Mouse (Mus musculus) macrophage (primary cell): ENCODE results near the gene Specc1. TPM values are rescaled to one million over a fixed set of nuclear protein-coding genes. Genes with fewer than 3 reads are reported as not detected.
A peak's percentile ranks its signal among the peaks of the same experiment; 100 is the strongest.

Experiments used
- H3K27ac ChIP-seq: fragments of 350-480 bp; formaldehyde crosslinking; 2 replicates; pipeline ENCODE4 v1.9.0; 2021
- H3K36me3 ChIP-seq: fragments of 350-480 bp; formaldehyde crosslinking; 2 replicates; pipeline ENCODE4 v1.9.0; 2021; ENCODE audit errors: inconsistent target
- H3K4me3 ChIP-seq: fragments of 350-480 bp; formaldehyde crosslinking; 2 replicates; pipeline ENCODE4 v1.9.0; 2021; ENCODE audit errors: inconsistent target
- H3K79me2 ChIP-seq: fragments of 350-480 bp; formaldehyde crosslinking; 2 replicates; pipeline ENCODE4 v1.9.0; 2021; ENCODE audit errors: inconsistent target
- WGBS: methylation state at CpG from one replicate; pipeline ENCODE4 v1.1.7; 2026; ENCODE audit warnings: inconsistent platforms; ENCODE audit not compliant: missing documents; 5-methylcytosine and 5-hydroxymethylcytosine counted together
- polyA plus RNA-seq: library from polyadenylated mRNA; stranded (reverse); fragments of 250-400 nt; gene quantifications from 3 replicates; pipeline ENCODE4 v1.2.4, GENCODE M21; 2018; ENCODE audit warnings: inconsistent platforms

Gene Specc1
- polyA plus RNA-seq, 1 experiment from 2014 or later: 116 TPM

DNA sequence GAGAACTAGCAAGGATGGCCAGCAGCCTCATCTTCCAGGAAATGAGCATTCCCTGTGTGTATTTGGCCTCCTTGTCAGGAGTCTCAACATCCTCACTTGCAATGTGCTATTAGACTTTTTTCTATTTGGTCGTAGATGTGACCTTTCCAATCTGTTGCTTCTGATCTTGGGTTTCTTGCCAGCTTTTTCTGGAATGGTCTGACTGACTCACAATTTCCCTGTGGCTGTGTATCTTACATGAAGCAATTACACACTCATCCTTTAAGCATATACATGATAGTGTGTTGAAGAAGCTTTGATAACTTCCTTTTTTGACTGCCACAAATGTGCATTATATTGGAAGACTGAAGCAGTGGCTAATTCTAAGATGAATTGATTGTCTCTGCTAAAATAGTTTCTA, 190.1 kb downstream of the Specc1 start:
- Histone ChIP-seq H3K36me3 (peaks cover 22% of the 10 kb centered on the region; the same call in 1 of the 2 replicates), H3K27ac (no peak overlapping the region), H3K79me2 (no peaks in the 10 kb centered on the region), H3K4me3 (no peak overlapping the region)
- WGBS: 100% methylated on average over 1 of the region's 1 CpGs

DNA sequence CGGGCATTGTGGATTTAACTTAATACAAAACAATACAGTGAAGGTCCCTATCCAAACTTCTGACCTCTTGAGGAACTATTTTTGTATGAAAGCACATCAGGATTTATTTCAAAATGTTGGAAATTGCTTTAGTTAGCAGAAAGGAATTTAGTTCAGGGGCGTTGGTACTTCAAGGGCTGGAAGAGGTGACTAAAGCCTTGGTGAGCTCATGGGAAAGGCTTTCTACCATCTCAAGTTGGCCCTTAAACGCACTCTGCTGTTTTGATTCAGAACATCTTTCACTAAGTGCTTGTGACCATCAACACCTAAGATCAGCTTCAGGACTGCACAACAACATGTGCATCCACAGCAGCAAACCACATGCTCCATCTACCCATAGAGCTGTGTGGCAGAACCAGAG, 191.5 kb downstream of the Specc1 start:
- Histone ChIP-seq H3K4me3 (no peak overlapping the region), H3K27ac (no peak overlapping the region), H3K36me3 (peaks cover 25% of the 10 kb centered on the region; the same call in 1 of the 2 replicates), H3K79me2 (no peaks in the 10 kb centered on the region)
- 98% methylated on average over 3 of the region's 3 CpGs for WGBS

DNA sequence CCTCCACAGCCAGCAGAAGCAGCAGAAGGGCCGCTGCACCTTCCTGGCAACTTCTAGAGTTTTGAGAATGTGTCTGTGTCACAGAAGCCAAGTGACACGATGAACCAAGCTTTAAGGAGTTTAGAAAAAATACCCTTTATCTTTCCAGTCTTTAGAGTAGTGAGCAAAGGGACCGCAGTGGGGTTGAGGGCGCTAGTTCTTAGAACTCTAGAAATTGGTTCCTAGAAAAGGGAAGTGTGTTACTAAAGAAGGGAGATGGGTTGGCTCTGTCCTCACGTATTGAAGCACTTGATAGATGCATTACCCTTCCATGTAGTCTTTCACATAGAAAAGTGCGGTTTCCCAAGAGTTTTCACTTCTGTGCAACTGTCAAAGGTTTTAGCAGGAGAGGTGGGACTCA, 191.9 kb downstream of the Specc1 start:
- Histone ChIP-seq H3K27ac (no peak overlapping the region), H3K4me3 (no peak overlapping the region), H3K79me2 (no peaks in the 10 kb centered on the region), H3K36me3 (peaks cover 30% of the 10 kb centered on the region; the same call in 1 of the 2 replicates)
- 51% methylated on average over 6 of the region's 6 CpGs for WGBS

DNA sequence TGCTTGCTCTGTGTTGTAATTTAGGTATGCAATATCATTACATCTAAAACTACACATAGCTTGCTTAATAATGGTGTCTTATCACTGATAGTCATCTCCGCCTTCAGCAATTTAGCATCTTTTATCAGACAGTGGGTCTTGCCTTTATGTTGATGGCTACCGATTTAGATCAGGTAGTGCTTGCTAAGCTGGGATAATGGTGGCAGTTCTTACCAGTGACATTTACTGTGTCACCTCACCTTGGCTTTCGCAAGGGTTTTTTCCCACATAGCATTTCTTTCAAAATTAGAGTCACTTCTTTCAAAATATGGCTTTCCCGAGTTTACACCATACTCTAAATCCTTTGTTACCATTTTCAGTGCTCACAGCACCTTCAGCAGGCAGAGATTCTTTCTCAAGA, 196.5 kb downstream of the Specc1 start:
- Histone ChIP-seq H3K36me3 (peaks cover 38% of the 10 kb centered on the region; the same call in 1 of the 2 replicates), H3K79me2 (no peaks in the 10 kb centered on the region)
- 88% methylated on average over 4 of the region's 4 CpGs for WGBS

DNA sequence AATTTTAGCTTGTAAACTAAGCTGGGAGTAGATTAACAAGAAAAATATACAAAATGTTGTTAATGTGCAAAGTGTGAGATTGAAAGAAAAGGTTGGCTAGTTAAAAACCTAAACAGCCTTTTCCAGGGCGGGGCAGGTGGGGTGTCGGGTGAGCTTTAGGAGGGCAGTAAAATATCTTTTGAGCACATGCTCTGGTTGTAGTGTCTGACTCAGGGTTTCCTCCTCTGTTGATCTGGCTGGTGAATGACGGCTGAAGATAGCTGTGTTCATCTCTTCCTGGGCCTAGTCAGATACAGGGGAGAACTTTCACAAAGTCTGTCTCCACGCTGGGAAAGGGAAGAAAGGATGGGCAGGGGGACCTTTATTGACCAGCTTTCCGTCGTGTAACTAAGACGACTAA, 203.2 kb downstream of the Specc1 start:
- 91% methylated on average over 7 of the region's 7 CpGs for WGBS
- Histone ChIP-seq H3K79me2 (no peaks in the 10 kb centered on the region), H3K4me3 (no peak overlapping the region), H3K27ac (no peak overlapping the region), H3K36me3 (peaks cover 52% of the 10 kb centered on the region; the same call in 1 of the 2 replicates)

More for the DNA sequence above, 196.5 kb downstream of the Specc1 start:
- no peak overlapping the region for H3K4me3 ChIP-seq
- no peak overlapping the region for H3K27ac ChIP-seq

DNA sequence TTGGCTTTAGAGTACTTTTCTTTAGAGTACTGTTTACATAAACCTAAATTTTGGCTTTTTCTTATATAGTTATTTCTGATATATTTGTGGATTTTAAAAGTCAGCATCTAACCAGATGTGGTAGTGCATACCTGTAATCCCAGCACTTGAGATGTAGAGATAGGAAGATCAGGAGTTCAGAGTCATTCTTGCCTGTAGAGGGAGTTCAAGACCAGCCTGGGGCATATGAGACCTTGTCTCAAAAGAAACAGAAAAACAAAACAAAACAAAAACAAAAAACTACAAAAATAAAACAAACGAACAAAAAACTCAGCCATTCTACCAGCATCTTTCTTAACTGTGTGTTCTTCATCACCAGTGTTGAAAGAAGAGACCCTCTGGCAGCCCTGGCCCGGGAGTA, 204.9 kb downstream of the Specc1 start:
- Histone ChIP-seq H3K27ac (no peak overlapping the region), H3K36me3 (peaks cover 54% of the 10 kb centered on the region; the same call in 1 of the 2 replicates), H3K79me2 (no peaks in the 10 kb centered on the region), H3K4me3 (no peak overlapping the region)
- WGBS: 89% methylated on average over 2 of the region's 2 CpGs

DNA sequence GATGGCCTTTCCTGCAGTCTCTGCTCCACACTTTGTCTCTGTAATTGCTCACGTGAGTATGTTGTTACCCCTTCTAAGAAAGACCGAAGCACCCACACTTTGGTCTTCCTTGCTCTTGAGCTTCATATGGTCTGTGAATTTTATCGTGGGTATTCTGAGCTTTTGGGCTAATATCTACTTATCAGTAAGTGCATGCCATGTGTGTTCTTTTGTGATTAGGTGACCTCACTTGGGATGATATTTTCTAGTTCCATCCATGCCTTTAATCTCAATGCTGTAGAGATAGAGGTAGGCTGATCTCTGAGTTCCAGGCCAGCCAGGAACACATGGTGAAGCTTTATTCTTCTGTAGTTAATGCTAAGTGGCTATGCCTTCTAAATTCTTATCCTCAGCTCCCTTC, 207.8 kb downstream of the Specc1 start:
- Histone ChIP-seq H3K4me3 (no peak overlapping the region), H3K36me3 (peaks cover 42% of the 10 kb centered on the region; the same call in 1 of the 2 replicates), H3K79me2 (no peaks in the 10 kb centered on the region), H3K27ac (no peak overlapping the region)
- WGBS: 95% methylated on average over 3 of the region's 3 CpGs

DNA sequence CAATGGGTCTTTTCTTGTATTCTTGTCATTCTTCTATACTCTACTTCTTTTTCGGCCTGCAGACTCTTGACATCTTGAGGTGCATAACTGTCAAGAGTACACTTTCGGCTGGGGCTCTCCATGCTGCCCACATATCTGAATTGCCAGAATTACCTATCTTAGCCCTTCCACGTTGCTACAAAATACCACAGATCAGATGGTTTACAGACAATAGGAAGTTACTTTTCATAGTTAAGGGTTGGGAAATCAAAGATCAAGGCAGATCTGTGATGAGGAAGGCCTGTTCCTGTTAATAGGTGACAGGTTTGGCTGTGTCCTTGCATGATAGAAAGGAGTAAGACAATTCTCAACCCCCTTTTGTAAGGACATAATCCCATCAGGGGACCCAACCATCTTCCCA, 209.9 kb downstream of the Specc1 start:
- H3K36me3 ChIP-seq: peaks cover 51% of the 10 kb centered on the region
- 63% methylated on average over 3 of the region's 3 CpGs for WGBS
- no peak overlapping the region for H3K27ac ChIP-seq
- H3K79me2 ChIP-seq: no peaks in the 10 kb centered on the region
- no peak overlapping the region for H3K4me3 ChIP-seq

DNA sequence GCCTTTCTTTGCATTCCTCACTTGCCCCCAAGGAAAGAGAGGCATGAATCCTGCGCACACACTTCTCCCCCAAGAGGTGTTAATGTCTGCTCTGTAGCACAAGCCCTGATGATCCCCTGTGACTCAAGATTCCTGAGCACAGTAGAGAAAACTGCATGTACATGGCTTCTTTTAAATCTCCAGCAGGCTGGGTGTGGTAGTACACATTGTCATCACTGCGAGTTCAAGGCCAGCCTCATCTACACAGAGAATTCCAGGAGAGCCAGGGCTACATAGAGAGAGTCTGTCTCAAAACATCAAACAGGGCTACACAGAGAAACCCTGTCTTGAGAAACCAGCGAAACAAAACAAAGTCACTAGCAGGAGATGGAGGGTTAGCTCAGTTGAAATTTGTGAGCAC, 211.6 kb downstream of the Specc1 start:
- Histone ChIP-seq H3K79me2 (no peaks in the 10 kb centered on the region), H3K4me3 (no peak overlapping the region), H3K36me3 (peaks cover 43% of the 10 kb centered on the region), H3K27ac (no peak overlapping the region)
- 96% methylated on average over 3 of the region's 3 CpGs for WGBS

DNA sequence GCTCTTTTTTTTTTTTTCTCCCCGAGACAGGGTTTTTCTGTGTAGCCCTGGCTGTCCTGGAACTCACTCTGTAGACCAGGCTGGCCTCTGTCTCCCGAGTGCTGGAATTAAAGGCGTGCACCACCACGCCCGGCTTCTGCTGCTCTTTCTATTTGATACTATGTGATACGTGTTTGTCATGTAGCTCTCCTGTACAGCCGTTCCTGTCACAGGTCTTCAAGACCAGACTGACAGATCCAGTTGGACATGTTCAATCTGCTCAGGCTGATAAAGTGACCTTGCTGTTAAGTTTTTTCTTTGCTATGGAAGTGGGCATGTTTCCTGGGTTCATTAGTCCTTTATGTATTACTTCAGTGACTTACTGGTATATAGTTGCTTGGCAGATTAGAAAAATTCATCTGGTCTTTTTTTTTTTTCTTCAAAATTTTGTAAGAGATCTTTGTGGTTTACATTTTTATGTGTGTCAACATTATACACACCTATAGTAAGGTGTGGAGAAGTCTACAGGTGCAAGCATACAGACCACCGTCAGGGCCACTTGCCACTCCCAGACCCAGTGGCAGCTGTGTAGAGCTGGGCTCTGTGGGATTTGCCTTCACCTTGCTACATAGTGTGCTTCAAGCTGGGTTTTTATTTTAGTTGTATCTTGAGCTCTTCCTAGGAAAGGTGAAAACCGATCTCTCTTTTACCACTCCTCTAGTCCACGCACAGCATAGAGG, 221.0 kb downstream of the Specc1 start:
- Histone ChIP-seq H3K36me3 (no peaks in the 10 kb centered on the region), H3K4me3 (no peak overlapping the region), H3K79me2 (no peaks in the 10 kb centered on the region), H3K27ac (no peak overlapping the region)
- 96% methylated on average over 10 of the region's 10 CpGs for WGBS

DNA sequence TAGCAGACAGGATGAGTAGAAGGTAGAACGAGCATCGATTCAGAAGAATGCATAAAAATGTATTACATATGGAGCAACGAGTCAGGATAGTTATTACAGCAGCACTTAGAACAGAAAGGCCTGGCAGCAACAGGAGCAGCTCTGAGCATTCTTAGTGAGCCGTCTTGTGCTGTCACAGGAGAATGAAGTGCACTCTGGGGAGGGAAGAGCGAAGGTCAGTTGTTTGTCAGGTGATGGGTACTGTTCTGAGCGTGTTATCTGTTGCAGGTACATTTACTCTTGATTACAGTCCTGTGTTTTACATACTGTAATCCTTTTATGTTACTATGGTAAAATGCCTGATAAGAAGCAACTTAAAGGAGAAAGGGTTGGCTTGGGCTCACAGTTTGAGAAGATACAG, 224.2 kb downstream of the Specc1 start:
- Histone ChIP-seq H3K27ac (no peak overlapping the region), H3K36me3 (no peaks in the 10 kb centered on the region), H3K4me3 (no peak overlapping the region), H3K79me2 (no peaks in the 10 kb centered on the region)
- WGBS: 96% methylated on average over 6 of the region's 6 CpGs

DNA sequence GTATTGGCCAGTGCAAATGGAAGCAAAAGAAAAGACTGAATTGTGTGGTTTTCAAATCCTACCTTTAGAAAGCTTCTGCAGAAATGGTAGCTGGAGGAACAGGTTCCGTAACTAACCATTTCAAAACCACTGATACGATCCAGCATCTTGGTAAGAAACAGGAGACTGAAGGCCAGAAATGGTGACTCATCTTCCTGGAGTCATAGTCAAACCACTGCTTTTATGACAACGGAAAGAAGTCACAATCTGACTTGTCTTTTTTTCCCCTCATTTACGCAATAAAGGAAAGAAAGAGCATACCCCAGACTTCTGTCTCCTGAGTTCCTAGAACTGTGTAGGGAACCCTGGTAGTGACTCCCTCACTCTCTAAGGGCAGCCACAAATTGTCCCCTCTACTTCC, 228.3 kb downstream of the Specc1 start:
- Histone ChIP-seq H3K4me3 (no peak overlapping the region), H3K36me3 (no peaks in the 10 kb centered on the region), H3K79me2 (no peaks in the 10 kb centered on the region), H3K27ac (peak overlapping the region; percentile 54)
- WGBS: 6% methylated on average over 4 of the region's 4 CpGs

DNA sequence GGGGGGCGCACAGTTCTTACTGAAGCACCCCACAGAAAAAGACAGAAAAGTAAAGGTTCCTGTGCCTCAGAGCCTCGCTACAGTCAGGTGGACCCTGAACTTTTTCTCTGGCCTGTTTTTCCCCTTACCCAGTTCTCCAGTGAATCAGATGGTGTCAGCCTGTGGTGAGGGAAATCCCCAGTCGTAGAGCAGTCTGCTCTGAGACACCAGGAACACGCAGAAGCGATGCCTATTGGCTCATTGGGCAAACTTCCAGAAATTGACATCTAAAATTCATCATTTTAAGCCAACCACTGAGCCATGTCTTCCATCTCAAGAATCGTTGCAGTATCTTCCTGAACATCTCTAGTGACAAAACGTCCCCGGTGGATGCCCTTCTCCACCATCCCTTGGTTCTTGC, 230.5 kb downstream of the Specc1 start:
- Histone ChIP-seq H3K79me2 (no peaks in the 10 kb centered on the region), H3K4me3 (no peak overlapping the region), H3K36me3 (no peaks in the 10 kb centered on the region), H3K27ac (no peak overlapping the region)
- WGBS: 53% methylated on average over 8 of the region's 8 CpGs

DNA sequence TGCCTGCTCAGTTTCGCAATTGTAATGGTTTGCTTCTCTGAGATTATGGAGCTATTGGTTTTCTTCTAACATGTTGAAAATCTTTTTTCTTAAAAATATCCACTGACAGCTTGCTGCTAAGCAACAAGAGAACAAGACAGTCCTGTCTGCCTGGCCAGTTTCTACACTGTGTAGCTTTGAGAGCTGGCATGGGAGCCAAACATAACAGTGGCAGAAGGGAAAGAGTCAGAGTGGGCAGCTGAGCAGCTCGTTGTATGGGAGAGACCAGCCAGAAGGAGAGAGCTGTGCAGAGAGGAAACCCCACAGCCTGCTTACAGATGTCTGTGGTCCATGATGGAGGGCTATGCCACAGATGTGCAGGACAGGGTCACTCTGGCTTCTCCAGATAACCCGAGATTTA, 235.5 kb downstream of the Specc1 start:
- Histone ChIP-seq H3K36me3 (no peaks in the 10 kb centered on the region), H3K27ac (no peak overlapping the region)
- WGBS: 74% methylated on average over 3 of the region's 3 CpGs

DNA sequence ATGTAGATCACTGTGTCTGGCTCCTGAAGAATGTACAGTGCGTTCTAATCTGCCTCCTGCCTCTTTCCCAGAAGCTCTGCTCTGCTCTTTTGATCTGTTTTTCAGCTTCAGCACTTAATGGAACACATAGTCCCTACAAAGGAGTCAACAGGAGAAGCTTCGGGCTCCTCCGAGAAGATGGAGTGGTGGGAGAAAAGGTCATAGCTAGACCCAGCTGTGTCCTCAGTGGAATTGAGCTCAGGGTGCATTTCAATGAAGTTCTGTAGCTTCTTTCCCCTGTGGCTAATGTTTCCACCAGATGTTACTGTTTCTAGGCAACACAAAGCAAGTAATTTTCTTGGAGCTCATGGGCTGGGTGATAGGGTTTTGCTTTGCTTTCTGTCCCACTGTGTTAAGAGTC, 236.6 kb downstream of the Specc1 start:
- 95% methylated on average over 3 of the region's 3 CpGs for WGBS
- Histone ChIP-seq H3K27ac (no peak overlapping the region), H3K36me3 (no peaks in the 10 kb centered on the region), H3K79me2 (no peaks in the 10 kb centered on the region), H3K4me3 (no peak overlapping the region)

More for the DNA sequence above, 235.5 kb downstream of the Specc1 start:
- Histone ChIP-seq H3K4me3 (no peak overlapping the region), H3K79me2 (no peaks in the 10 kb centered on the region)

DNA sequence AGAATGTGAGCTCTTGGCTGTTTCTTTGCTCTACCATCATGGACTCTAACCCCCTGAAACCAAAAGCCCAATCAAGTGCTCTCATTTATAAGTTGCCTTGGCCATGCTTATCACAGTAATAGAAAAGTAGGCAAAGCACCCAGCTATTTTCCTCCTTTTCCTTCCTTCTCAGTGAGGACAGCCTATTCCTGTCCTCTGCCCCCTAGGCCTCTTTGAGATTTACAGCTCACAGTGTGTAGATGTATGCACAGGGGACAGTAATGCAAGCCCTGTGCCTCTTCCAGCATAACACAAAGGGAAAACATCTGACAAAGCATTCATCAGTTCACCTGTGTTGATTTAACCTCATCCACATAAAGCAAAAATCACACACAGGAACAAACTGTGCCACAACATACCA, 237.7 kb downstream of the Specc1 start:
- Histone ChIP-seq H3K4me3 (no peak overlapping the region), H3K79me2 (no peaks in the 10 kb centered on the region), H3K36me3 (no peaks in the 10 kb centered on the region), H3K27ac (no peak overlapping the region)
